Mouse (Mus musculus): Measurements from ENCODE around the gene Mvb12b.
"Not testable (repeated sequence)": the region's sequence is repeated elsewhere in the genome, so short reads cannot be mapped to it uniquely, and the experiment has no call there.

DNA sequence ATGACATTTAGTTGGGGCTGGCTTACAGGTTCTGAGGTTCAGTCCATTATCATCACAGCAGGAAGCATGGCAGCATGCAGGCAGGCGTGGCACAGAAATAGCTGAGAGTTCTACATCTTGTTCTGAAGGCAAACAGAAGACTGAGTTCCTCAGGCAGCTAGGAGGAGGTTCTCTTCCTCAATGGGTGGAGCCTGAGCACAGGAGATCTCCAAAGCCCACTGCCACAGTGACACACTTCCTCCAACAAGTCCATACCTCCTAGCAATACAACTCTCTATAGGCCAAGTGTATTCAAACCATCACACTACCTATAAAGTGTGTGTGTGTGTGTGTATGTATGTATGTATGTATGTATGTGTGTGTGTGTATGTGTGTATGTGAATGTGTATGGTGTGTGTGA, 25.9 kb upstream of the Mvb12b start:
- TF ChIP-seq CTCF (conservative IDR thresholded peaks at IDR 0.05; ENCODE audit: low read length); NANOG (IDR thresholded peaks at IDR 0.05; ENCODE audit: borderline replicate concordance, low read length): not testable (repeated sequence)

Measured in E14TG2a.4 (cell line).